Mouse (Mus musculus): ENCODE data around the gene Fbxo42.

The Fbxo42 gene

GRCm38 (mm10) chr4:141249383-141249782 lies 101.7 kb downstream of the Fbxo42 start:
- no peak for DNase-seq (ENCODE audit: low read depth, low spot score)

- no peak for DNase-seq (ENCODE audit: low read depth, low spot score)
Observed at GRCm38 (mm10) chr4:141251071-141251470, 103.4 kb downstream of the Fbxo42 start.

GRCm38 (mm10) chr4:141252641-141253040 lies 104.9 kb downstream of the Fbxo42 start:
- DNase-seq (ENCODE audit: low read depth, low spot score) = no peak

Measured in mesoderm, embryonic 11.5 days (tissue).